Mouse (Mus musculus) forebrain, embryonic 11.5 days (tissue): ENCODE measurements around the gene Npcd. TPM values are rescaled to one million over a fixed set of nuclear protein-coding genes. Genes with fewer than 3 reads are reported as not detected.
A peak's percentile ranks its signal among the peaks of the same experiment; 100 is the strongest.

Experiments used
- ATAC-seq: fragments of 200-750 bp; cut with Nextera tagmentation; replicated peaks from 2 replicates; pipeline ENCODE4 v1.8.0; 2017; ENCODE audit warnings: moderate TSS enrichment; ENCODE audit not compliant: low FRiP score
- DNase-seq: peaks from one replicate; pipeline ENCODE4 v3.0.0-alpha.2; 2017; ENCODE audit warnings: low spot score
- H3K27ac ChIP-seq: fragments of 300-500 bp; sonication (generic); 2 replicates; pipeline ENCODE4 v1.5.1; 2014; ENCODE audit warnings: low read depth, low read length
- H3K27me3 ChIP-seq: fragments of 300-500 bp; sonication (generic); 2 replicates; pipeline ENCODE4 v1.6.1; 2014; ENCODE audit warnings: mild to moderate bottlenecking, low read length, mixed read lengths; ENCODE audit not compliant: control insufficient read depth, insufficient read depth
- H3K36me3 ChIP-seq: fragments of 300-500 bp; sonication (generic); 2 replicates; pipeline ENCODE4 v1.6.1; 2014; ENCODE audit warnings: mild to moderate bottlenecking, low read length, moderate library complexity, mixed read lengths; ENCODE audit not compliant: control insufficient read depth, insufficient read depth
- H3K4me1 ChIP-seq: fragments of 300-500 bp; sonication (generic); replicated peaks from 2 replicates; pipeline ENCODE4 v1.6.1; 2014; ENCODE audit warnings: low read length, mixed read lengths; ENCODE audit not compliant: control insufficient read depth, insufficient read depth
- H3K4me2 ChIP-seq: fragments of 300-500 bp; sonication (generic); 2 replicates; pipeline ENCODE4 v1.6.1; 2014; ENCODE audit warnings: low read depth, mild to moderate bottlenecking, low read length, moderate library complexity, mixed read lengths; ENCODE audit not compliant: severe bottlenecking
- H3K4me3 ChIP-seq: fragments of 300-500 bp; sonication (generic); 2 replicates; pipeline ENCODE4 v1.5.1; 2014; ENCODE audit warnings: low read depth, low read length
- H3K9ac ChIP-seq: fragments of 300-500 bp; sonication (generic); 2 replicates; pipeline ENCODE4 v1.6.1; 2014; ENCODE audit warnings: low read length
- H3K9me3 ChIP-seq: fragments of 300-500 bp; sonication (generic); 2 replicates; pipeline ENCODE4 v1.6.1; 2016; ENCODE audit warnings: low read length, mixed read lengths; ENCODE audit not compliant: control insufficient read depth
- WGBS: fragments of 180-500 bp; shearing (Covaris S2); extraction: QIAGEN DNeasy Blood & Tissue Kit; methylation state at CpG from one replicate; pipeline ENCODE4 v1.1.7; 2014; 5-methylcytosine and 5-hydroxymethylcytosine counted together
- polyA plus RNA-seq: library from polyadenylated mRNA; unstranded; fragments of >200 nt; fragmentation: Nextera tagmentation; extraction: Ambion mirVana; gene quantifications from 2 replicates; pipeline ENCODE4 v1.2.1, GENCODE M21; 2014

Gene Npcd
- polyA plus RNA-seq, 1 experiment from 2014 or later = not detected

GRCm38 (mm10) chr15:79775662-79776061 lies 58.4 kb downstream of the Npcd start:
- DNase-seq (no peak), ATAC-seq (no peak)
- Histone ChIP-seq H3K4me3 (no peak overlapping the region), H3K9me3 (no peaks in the 10 kb centered on the region), H3K4me2 (no peak overlapping the region), H3K36me3 (no peaks in the 10 kb centered on the region), H3K27ac (no peak overlapping the region), H3K27me3 (no peaks in the 10 kb centered on the region), H3K9ac (no peak overlapping the region), H3K4me1 (peaks cover 5% of the 10 kb centered on the region; the same call in 1 of the 2 replicates)
- 66% methylated on average over 7 of the region's 7 CpGs for WGBS

- WGBS = under 1% methylated on average over 50 of the region's 50 CpGs
- ATAC-seq = peak; percentile 98
- H3K27me3 ChIP-seq = no peaks in the 10 kb centered on the region
- peaks cover 5% of the 10 kb centered on the region; the same call in 1 of the 2 replicates for H3K4me1 ChIP-seq
- peak overlapping the region; percentile 63 for H3K4me3 ChIP-seq
- no peaks in the 10 kb centered on the region for H3K9me3 ChIP-seq
- H3K4me2 ChIP-seq = peak overlapping the region; percentile 74
- H3K27ac ChIP-seq = peak overlapping the region; percentile 28; the same call in 1 of the 2 replicates
- H3K9ac ChIP-seq = peak overlapping the region; percentile 68
- DNase-seq = peak; percentile 93
- H3K36me3 ChIP-seq = no peaks in the 10 kb centered on the region
Observed at GRCm38 (mm10) chr15:79774117-79775027, 59.7 kb downstream of the Npcd start.

GRCm38 (mm10) chr15:79770629-79771240 lies 63.3 kb downstream of the Npcd start:
- no peak overlapping the region for H3K4me3 ChIP-seq
- no peaks in the 10 kb centered on the region for H3K36me3 ChIP-seq
- 89% methylated on average over 21 of the region's 21 CpGs for WGBS
- H3K27ac ChIP-seq = no peak overlapping the region
- peaks cover 5% of the 10 kb centered on the region; the same call in 1 of the 2 replicates for H3K4me1 ChIP-seq
- DNase-seq (no peak), ATAC-seq (no peak)
- no peak overlapping the region for H3K9ac ChIP-seq
- no peaks in the 10 kb centered on the region for H3K9me3 ChIP-seq
- H3K27me3 ChIP-seq = no peaks in the 10 kb centered on the region
- no peak overlapping the region for H3K4me2 ChIP-seq

- H3K9ac ChIP-seq = no peak overlapping the region
- H3K4me1 ChIP-seq = peaks cover 1% of the 10 kb centered on the region; the same call in 1 of the 2 replicates
- H3K9me3 ChIP-seq = no peaks in the 10 kb centered on the region
- H3K36me3 ChIP-seq = no peaks in the 10 kb centered on the region; the same call in 1 of the 2 replicates
- no peak overlapping the region for H3K4me2 ChIP-seq
- DNase-seq (no peak), ATAC-seq (no peak)
- 60% methylated on average over 6 of the region's 6 CpGs for WGBS
- H3K27me3 ChIP-seq = no peaks in the 10 kb centered on the region
- H3K27ac ChIP-seq = no peak overlapping the region
- no peak overlapping the region for H3K4me3 ChIP-seq
Observed at GRCm38 (mm10) chr15:79768302-79768701, 65.7 kb downstream of the Npcd start.

GRCm38 (mm10) chr15:79767327-79767961 lies 66.6 kb downstream of the Npcd start:
- Histone ChIP-seq H3K9ac (no peak overlapping the region), H3K4me2 (no peak overlapping the region), H3K4me1 (no peaks in the 10 kb centered on the region), H3K4me3 (no peak overlapping the region), H3K36me3 (no peaks in the 10 kb centered on the region; the same call in 1 of the 2 replicates), H3K9me3 (no peaks in the 10 kb centered on the region), H3K27ac (no peak overlapping the region), H3K27me3 (no peaks in the 10 kb centered on the region)
- 92% methylated on average over 16 of the region's 16 CpGs for WGBS
- no peak for ATAC-seq
- no peak for DNase-seq

GRCm38 (mm10) chr15:79766586-79767071 lies 67.4 kb downstream of the Npcd start:
- H3K4me1 ChIP-seq = no peaks in the 10 kb centered on the region
- DNase-seq (no peak), ATAC-seq (no peak)
- H3K9ac ChIP-seq = no peak overlapping the region
- no peaks in the 10 kb centered on the region for H3K27me3 ChIP-seq
- H3K36me3 ChIP-seq = no peaks in the 10 kb centered on the region; the same call in 1 of the 2 replicates
- H3K27ac ChIP-seq = no peak overlapping the region
- H3K4me3 ChIP-seq = no peak overlapping the region
- no peaks in the 10 kb centered on the region for H3K9me3 ChIP-seq
- WGBS = 89% methylated on average over 10 of the region's 10 CpGs
- no peak overlapping the region for H3K4me2 ChIP-seq

GRCm38 (mm10) chr15:79766168-79766567 lies 67.9 kb downstream of the Npcd start:
- Histone ChIP-seq H3K4me3 (no peak overlapping the region), H3K27ac (no peak overlapping the region), H3K36me3 (no peaks in the 10 kb centered on the region; the same call in 1 of the 2 replicates), H3K9me3 (no peaks in the 10 kb centered on the region), H3K27me3 (no peaks in the 10 kb centered on the region), H3K4me2 (no peak overlapping the region), H3K9ac (no peak overlapping the region), H3K4me1 (no peaks in the 10 kb centered on the region)
- no peak for ATAC-seq
- WGBS = 76% methylated on average over 10 of the region's 10 CpGs
- no peak for DNase-seq

- no peak overlapping the region for H3K9ac ChIP-seq
- no peak overlapping the region for H3K4me2 ChIP-seq
- no peak overlapping the region for H3K27ac ChIP-seq
- no peaks in the 10 kb centered on the region for H3K4me1 ChIP-seq
- 83% methylated on average over 2 of the region's 2 CpGs for WGBS
- DNase-seq (no peak), ATAC-seq (no peak)
- no peaks in the 10 kb centered on the region for H3K27me3 ChIP-seq
- no peak overlapping the region for H3K4me3 ChIP-seq
- no peaks in the 10 kb centered on the region for H3K9me3 ChIP-seq
- H3K36me3 ChIP-seq = no peaks in the 10 kb centered on the region; the same call in 1 of the 2 replicates
Observed at GRCm38 (mm10) chr15:79765361-79765760, 68.7 kb downstream of the Npcd start.
